Mouse (Mus musculus) liver, adult 2 months (tissue): ENCODE data around the gene Setd6.

Experiments
- CTCF ChIP-seq: fragments of 200-500 bp; IDR thresholded peaks from 2 replicates; pipeline ENCODE4 v1.5.1; 2011; ENCODE audit warnings: low read depth, low read length, control low read depth
- POLR2A ChIP-seq: fragments of 200-500 bp; IDR thresholded peaks from 2 replicates; pipeline ENCODE4 v1.6.1; 2011; ENCODE audit warnings: low read length, control low read depth; ENCODE audit not compliant: insufficient read depth; ENCODE audit errors: extremely low read depth

DNA sequence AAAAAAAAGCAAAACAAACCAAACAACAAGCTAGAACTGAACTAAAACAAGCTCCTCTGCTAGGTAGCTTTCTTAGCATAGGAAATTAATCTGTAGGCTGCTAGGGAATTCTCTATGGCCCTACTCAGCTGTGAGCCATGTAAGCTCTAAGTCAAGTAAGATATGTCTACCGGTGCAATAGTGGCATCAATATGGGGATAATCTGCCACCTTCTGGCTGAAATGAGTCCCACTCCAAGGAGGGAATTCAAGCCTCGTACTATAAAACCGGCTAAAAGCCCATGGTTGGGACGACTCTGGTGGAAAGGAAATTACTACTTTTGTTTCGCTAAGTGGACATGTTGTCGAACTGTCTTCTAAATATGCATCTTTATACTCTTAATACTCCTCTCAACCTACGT, 22.9 kb downstream of the Setd6 start:
- TF ChIP-seq CTCF: no peak
- no peak for TF ChIP-seq POLR2A
